Mouse (Mus musculus): ENCODE results near the gene Ifna11.
"Not testable (repeated sequence)": the region's sequence is repeated elsewhere in the genome, so short reads cannot be mapped to it uniquely, and the experiment has no call there.

GRCm38 (mm10) chr4:88835225-88835624, 15.5 kb downstream of the Ifna11 start, which contains the start of gene Ifna5:
- not testable (repeated sequence) for TF ChIP-seq POLR2A (IDR thresholded peaks at IDR 0.05; ENCODE audit: low read depth, low read length); CTCF (IDR thresholded peaks at IDR 0.05; ENCODE audit: extremely low read depth, insufficient read depth, insufficient read length, insufficient replicate concordance)
